Mouse (Mus musculus): Measurements from ENCODE around the gene Rangrf. TPM values are rescaled to one million over a fixed set of nuclear protein-coding genes. Genes with fewer than 3 reads are reported as not detected.
"Not testable (repeated sequence)": the region's sequence is repeated elsewhere in the genome, so short reads cannot be mapped to it uniquely, and the experiment has no call there.

Rangrf gene
- total RNA-seq, 1 experiment from 2014 or later: 20.7 TPM

DNA sequence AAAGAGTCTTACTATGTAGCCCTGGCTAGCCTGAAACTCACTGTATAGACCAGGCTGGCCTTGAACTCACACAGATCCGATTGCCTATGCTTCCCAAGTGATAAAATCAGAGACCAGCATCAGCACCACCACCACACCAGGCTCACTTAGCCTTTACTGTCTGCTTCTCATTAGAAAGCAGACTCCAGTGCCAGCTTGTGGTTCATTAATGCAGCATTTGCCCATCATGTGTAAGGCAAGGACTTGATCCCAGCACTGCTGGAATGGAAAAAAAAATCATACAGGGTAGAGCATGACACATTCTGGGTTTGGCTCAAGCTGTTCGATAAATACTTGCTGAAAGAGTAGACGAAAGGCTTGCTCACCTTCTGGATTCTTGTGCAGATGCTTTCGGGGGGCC, 29.0 kb downstream of the Rangrf start:
- no peak for DNase-seq

DNA sequence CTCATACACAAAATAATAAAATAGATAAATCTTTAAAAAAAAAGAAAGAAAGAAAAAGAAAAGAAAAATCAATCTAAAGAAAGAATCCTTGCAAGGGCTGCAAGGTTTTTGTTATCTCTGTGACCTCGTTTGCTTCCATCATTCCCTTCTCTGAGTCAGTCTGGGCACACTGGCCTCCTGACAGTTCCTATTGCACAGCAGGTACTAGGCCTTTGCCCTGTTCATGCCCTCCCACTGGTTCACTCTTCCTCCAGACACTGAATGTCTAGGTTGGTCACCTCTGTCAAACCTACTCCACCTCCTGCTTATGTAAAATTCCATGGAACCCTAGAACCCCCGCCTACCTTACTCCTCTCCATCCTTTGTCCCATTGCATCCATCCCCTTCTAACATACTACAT, 29.7 kb downstream of the Rangrf start:
- no peak for DNase-seq

DNA sequence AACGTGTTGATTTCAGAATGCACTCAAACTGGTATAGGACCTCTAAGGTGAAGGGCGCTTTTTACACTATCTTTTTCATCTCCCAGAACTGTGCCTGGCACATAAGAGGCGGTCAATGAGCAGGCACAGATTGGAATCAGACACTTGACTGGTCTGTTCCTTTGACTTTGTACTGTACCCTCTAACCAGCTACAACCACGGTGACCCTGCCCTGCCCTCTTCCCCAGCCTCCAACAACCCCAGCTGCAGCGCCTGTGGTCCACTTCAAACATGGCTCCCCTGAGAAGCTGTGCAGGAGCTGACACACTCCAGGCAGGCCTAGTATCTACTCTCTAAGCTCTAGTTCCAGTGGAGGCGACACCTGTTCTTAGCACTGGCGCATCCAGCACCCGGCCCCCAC, 32.3 kb downstream of the Rangrf start:
- DNase-seq: no peak

DNA sequence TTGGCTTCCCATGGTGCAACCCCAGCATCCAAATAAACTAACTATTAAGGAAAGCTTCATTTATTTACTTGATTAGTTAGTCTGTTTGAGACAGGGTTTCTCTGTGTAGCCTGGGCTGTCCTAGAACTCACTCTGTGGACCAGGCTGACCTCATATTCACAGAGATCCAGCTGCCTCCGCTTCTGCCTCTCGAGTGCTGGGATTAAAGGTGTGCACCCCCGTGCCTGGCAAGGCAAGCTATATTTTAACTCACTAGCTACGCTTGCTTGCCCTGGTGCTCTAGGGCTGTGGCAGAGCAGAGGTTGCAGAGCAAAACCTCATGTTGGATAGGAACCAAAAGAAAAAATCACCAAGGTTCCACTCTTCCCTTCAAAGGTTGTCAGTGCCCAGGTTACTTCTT, 34.5 kb downstream of the Rangrf start:
- no peak for DNase-seq

DNA sequence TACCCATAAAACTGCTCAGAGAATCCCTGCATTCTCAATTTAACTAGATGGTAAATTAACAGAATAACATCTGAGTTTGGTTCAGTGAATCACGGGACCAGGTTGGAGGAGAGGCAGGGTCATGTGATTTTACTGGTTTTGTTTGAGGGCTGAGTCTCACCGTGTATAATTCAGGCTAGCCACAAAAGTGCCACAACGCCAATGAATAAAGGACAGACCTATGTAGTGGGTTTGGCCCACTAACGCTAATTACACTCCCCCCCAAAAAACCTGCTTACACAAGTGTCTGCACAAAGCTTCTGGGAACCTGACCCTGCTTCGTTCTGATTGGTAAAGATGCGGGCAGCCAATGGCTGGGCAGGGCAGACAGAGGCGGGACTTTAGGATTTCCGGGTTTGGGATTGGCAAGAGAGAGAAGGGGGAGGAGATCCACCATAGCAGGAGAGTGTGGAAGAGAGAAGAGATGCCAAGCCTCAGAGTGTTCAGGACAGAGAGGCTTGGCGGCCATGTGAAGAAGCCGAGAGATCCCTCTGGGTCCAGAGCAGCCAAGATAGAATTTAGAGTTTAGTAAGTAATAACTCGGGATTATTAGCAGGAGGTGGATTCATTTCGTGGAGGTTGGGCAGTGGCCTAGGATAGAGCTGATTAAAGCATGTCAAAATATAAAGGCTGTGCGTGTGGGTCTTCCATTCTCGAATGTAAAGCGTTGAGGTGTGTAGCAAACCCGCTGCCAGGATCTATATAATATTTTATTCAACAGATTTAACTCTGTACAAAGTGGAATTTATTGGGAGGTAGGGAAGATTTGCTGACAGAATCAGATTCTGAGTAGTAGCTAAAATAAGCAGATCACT, 35.3 kb downstream of the Rangrf start:
- DNase-seq: peak; percentile 80

DNA sequence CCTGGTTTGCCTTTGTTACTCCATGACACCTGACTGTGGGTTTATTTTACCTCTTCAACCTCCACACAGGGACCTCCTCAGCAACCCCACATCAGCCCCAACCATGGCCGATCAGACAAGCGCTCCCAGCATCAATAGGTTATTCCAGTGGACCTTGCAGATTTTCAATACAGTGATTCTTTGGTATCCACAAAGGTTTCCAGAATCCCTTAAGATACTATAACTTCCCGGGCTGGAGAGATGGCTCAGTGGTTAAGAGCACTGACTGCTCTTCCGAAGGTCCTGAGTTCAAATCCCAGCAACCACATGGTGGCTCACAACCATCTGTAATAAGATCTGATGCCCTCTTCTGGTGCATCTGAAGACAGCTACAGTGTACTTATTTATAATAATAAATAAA, 38.0 kb downstream of the Rangrf start:
- DNase-seq: not testable (repeated sequence)

DNA sequence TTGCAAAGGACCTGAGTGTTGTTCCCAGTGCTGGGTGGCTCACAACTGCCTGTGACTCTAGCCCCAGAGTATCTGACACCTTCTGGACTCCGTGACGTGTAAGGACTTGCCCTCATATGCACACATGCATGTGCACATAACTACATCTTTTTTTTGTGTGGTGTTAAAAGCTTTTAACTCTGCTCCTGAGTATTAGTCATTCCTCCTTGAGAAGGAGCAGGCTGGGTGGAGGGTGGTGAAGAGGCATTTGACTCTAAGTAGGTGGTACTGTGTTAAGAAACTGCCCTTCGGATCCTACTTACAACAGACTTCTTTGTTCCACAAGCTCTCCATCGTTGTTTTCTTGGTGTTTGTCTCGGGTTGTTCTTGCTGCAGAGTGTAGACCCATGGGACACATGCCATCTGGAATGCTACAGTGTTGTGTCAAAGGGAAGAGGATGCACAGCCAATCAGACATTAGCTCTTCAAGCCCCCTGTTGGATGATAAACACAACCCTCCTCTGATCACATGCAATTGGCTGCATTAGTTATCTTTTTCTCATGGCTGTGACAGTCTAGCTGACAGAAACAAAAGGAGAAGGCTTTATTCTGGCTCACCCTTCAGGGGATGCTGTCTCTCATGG, 41.0 kb downstream of the Rangrf start:
- no peak for DNase-seq

DNA sequence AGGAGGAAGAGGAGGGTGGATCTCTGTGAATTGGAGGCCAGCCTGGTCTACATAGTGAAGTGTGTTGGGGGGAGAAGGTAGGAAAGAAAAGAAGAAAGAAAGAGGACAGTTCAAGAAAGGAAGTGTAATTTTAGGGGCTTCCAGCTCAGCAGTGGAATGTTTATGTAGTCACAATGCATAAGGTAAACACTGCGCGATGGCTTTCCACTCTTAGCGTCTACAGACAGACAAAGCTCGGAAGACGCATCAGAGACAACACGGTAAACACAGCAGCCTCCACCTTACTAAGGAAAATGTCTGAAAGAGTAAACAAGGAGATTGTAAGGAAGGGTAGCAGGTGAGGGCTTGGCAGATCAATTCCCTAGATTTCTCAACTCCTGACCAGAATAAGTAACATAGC, 45.0 kb downstream of the Rangrf start:
- no peak for DNase-seq

DNA sequence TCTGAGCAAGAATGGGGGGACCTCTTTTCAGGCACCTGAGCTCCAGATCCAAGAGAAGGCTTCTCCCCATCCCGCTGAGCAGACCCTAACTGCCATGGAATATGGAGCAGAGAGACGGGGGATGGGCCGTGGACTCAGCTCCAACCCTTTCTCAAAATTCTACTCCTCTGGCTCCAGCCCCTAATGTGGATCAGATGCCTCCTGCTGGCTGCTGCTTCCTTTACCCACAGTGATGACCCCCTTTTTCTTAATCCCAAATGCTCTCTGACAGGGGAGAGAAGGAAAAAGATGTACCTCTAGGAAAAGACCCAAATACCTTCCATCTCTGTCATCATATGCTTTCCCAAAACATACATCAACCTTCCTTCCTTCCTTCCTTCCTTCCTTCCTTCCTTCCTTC, 48.0 kb downstream of the Rangrf start, which contains the start of gene Odf4:
Gene Odf4, minus strand, starts transcription at position 101 of the 400 bp plus-strand sequence.
- DNase-seq: no peak

DNA sequence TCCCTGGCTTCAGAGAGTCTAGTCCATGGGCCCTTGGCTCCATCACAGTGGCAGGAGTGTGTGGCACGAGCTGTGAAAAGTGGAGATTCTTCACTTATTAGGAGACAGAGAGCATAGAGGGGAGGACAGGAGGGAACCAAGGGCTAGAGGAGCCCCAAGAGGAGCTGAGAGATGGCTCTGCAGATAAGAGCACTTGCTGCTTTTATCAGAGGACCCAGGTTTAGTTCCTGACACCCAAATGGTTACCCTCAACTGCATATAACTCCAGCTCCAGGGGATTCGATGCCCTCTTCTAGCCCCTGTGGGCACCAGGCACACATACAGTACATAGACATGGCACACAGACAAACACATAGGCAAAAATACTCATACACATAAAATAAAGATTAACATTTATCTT, 50.2 kb downstream of the Rangrf start:
- DNase-seq: no peak

DNA sequence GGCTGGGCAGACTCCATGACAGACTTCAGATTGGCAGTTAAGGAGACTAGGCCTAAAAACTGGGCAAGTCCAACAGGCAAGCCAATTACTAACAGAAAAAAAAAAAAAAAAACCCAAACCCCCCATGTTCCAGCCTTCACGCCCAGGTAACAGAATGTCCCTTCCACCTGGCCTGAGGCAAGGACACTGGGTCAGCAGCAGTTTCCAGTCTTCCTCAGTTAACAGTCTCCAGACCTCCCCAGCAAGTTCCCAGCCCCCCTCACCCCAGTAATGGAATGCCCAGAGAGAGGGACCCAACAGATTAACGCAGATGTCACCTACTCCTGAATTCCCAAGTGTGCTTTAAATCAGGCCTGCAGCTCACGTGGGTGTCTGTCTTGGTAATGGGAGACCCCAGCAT, 51.8 kb downstream of the Rangrf start:
- DNase-seq: no peak

Small RNA genes within 50 kb of the gene (microRNA-seq; reads per million reads assigned to microRNA genes)
- 0 reads per million in 2 experiments for gene Mir3062

Other genes with a start within 250 kb of the Rangrf start
- 54.4 and 70.0 TPM in 2 replicates for gene Ndel1, start 103.3 kb downstream of the Rangrf start, total RNA-seq (2021)
- 0.15 TPM in 1 of 2 replicates, not detected in the other for gene Rnf222, start 86.6 kb downstream of the Rangrf start, total RNA-seq (2021)
- gene Rpl26, start 73.6 kb downstream of the Rangrf start, total RNA-seq (2021): 1,094 and 1,140 TPM in 2 replicates
- gene Odf4, start 48.1 kb downstream of the Rangrf start, total RNA-seq (2021): 0.70 TPM in 1 of 2 replicates, not detected in the other
- gene Arhgef15, start 17.7 kb downstream of the Rangrf start, total RNA-seq (2021): 18.7 and 23.4 TPM in 2 replicates
- 32.0 and 35.4 TPM in 2 replicates for gene Slc25a35, start 7.1 kb downstream of the Rangrf start, total RNA-seq (2021)
- 39.7 and 40.1 TPM in 2 replicates for gene Pfas, start 33.3 kb upstream of the Rangrf start, total RNA-seq (2021)
- gene Ctc1, start 40.7 kb upstream of the Rangrf start, total RNA-seq (2021): 32.9 and 33.9 TPM in 2 replicates
- gene Aurkb, start 70.5 kb upstream of the Rangrf start, total RNA-seq (2021): 9.7 and 11.8 TPM in 2 replicates
- gene Borcs6, start 84.5 kb upstream of the Rangrf start, total RNA-seq (2021): 23.1 and 32.0 TPM in 2 replicates
- gene Tmem107, start 95.6 kb upstream of the Rangrf start, total RNA-seq (2021): 18.3 and 21.8 TPM in 2 replicates
- 143 and 163 TPM in 2 replicates for gene Vamp2, start 113.3 kb upstream of the Rangrf start, total RNA-seq (2021)
- 66.5 and 84.7 TPM in 2 replicates for gene Per1, start 120.0 kb upstream of the Rangrf start, total RNA-seq (2021)
- not detected in 2 replicates for gene Hes7, start 145.2 kb upstream of the Rangrf start, total RNA-seq (2021)
- gene 9130213A22Rik, start 147.4 kb upstream of the Rangrf start, total RNA-seq (2021): 1.2 and 1.6 TPM in 2 replicates
- gene Aloxe3, start 150.7 kb upstream of the Rangrf start, total RNA-seq (2021): 0.64 and 2.8 TPM in 2 replicates
- gene Alox12b, start 181.8 kb upstream of the Rangrf start, total RNA-seq (2021): not detected in 2 replicates
- gene Alox8, start 222.7 kb upstream of the Rangrf start, total RNA-seq (2021): not detected in 2 replicates